Mouse (Mus musculus): ENCODE data around the gene Acad11. TPM values are rescaled to one million over a fixed set of nuclear protein-coding genes. Genes with fewer than 3 reads are reported as not detected.

Acad11 gene
- polyA plus RNA-seq (2015; fragmentation: Nextera tagmentation; extraction: Ambion mirVana), result 14.3 and 16.7 TPM in 2 replicates

DNA sequence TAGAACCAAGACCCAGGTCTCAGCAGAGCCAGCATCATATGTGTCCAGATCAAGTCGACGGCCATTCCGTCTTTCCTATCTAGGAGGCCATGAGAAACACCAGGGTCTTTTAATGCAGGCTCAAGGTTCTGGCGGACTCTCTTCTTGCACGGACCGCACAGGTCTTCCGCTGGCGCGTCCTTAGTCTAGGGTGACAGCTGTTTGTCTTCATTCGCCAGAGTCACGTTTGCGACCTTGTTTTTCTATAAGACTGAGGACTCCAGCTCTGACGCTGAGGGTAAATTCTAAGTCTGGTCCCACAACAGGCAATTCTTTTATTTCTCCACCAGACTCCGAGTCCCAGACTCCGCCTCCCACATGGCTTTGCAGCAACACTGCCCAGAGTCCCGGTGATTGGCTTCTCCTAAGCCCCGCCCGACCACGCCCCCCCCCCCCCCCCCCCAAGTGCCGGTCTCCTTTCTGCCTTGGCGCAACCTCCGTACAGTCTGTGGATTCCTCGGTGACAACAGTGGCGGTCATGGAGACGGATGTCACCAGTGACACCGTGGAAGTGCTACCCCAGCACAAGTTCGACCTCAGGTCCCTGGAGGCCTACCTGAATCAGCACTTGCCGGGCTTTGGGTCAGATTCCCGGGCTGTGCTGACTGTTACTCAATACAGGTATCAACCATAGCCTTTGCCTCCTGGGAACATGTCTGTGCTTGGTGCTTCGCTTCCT is at the start of gene Acad11:
TSS of gene Acad11 (plus strand) at position 134 of the 718 bp plus-strand sequence.
- Histone ChIP-seq H3K27me3 (ENCODE audit: control insufficient read depth, insufficient read depth, low read length) (no peaks in the 10 kb centered on the region), H3K36me3 (ENCODE audit: control insufficient read depth, insufficient read depth) (peaks cover 11% of the 10 kb centered on the region), H3K4me2 (ENCODE audit: low read depth, low read length) (peak within 1 kb of the TSS; percentile 96), H3K9ac (ENCODE audit: low read length) (peak within 1 kb of the TSS; percentile 97), H3K4me1 (ENCODE audit: control insufficient read depth, insufficient read depth, low read length) (peaks cover 16% of the 10 kb centered on the region), H3K4me3 (ENCODE audit: low read length) (peak within 1 kb of the TSS; percentile 100), H3K9me3 (replicated peaks; ENCODE audit: control insufficient read depth, low read length) (no peaks in the 10 kb centered on the region), H3K27ac (ENCODE audit: low read length) (peak within 1 kb of the TSS; percentile 88)
- ATAC-seq (replicated peaks; ENCODE audit: extremely low read depth, insufficient read depth, low FRiP score), result peak; percentile 95
- WGBS, result under 1% methylated on average over 26 of the region's 30 CpGs

- Histone ChIP-seq H3K36me3 (ENCODE audit: control insufficient read depth, insufficient read depth) (peaks cover 28% of the 10 kb centered on the region), H3K4me1 (ENCODE audit: control insufficient read depth, insufficient read depth, low read length) (no peaks in the 10 kb centered on the region), H3K27me3 (ENCODE audit: control insufficient read depth, insufficient read depth, low read length) (no peaks in the 10 kb centered on the region), H3K4me3 (ENCODE audit: low read length) (no peak overlapping the region), H3K9ac (ENCODE audit: low read length) (no peak overlapping the region), H3K27ac (ENCODE audit: low read length) (no peak overlapping the region), H3K4me2 (ENCODE audit: low read depth, low read length) (no peak overlapping the region), H3K9me3 (replicated peaks; ENCODE audit: control insufficient read depth, low read length) (no peaks in the 10 kb centered on the region)
- 81% methylated on average over 1 of the region's 1 CpGs for WGBS
- ATAC-seq (replicated peaks; ENCODE audit: extremely low read depth, insufficient read depth, low FRiP score), result no peak
These were observed 48.7 kb upstream of the Acad11 start for GRCm38 (mm10) chr9:104014526-104014925.

DNA sequence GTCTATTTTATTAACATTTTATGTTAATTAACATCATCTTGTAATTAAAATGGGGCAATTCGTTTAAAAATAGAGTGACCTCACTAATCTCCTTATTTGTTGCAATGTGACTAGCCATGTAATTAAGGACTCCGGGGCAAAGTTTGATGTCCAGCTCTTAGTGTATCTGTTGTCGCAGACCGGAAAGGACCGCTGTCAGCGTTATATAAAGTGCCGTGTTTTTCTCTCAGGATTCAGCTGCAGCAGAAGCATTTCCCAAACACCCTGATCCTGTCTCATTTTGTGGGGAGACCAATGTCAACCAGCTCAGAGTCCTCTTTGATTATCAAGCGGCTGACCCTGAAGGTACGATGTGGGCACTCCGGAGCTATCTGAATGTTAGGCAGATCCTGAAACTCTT is 42.2 kb upstream of the Acad11 start:
- Histone ChIP-seq H3K4me2 (ENCODE audit: low read depth, low read length) (no peak overlapping the region), H3K27ac (ENCODE audit: low read length) (no peak overlapping the region), H3K36me3 (ENCODE audit: control insufficient read depth, insufficient read depth) (peaks cover 27% of the 10 kb centered on the region), H3K9me3 (replicated peaks; ENCODE audit: control insufficient read depth, low read length) (no peaks in the 10 kb centered on the region), H3K4me1 (ENCODE audit: control insufficient read depth, insufficient read depth, low read length) (no peaks in the 10 kb centered on the region), H3K9ac (ENCODE audit: low read length) (no peak overlapping the region), H3K4me3 (ENCODE audit: low read length) (no peak overlapping the region), H3K27me3 (ENCODE audit: control insufficient read depth, insufficient read depth, low read length) (no peaks in the 10 kb centered on the region)
- ATAC-seq (replicated peaks; ENCODE audit: extremely low read depth, insufficient read depth, low FRiP score), result no peak
- WGBS, result 89% methylated on average over 10 of the region's 10 CpGs

- Histone ChIP-seq H3K9me3 (replicated peaks; ENCODE audit: control insufficient read depth, low read length) (peaks cover 9% of the 10 kb centered on the region), H3K4me2 (ENCODE audit: low read depth, low read length) (no peak overlapping the region), H3K36me3 (ENCODE audit: control insufficient read depth, insufficient read depth) (peaks cover 25% of the 10 kb centered on the region), H3K27me3 (ENCODE audit: control insufficient read depth, insufficient read depth, low read length) (no peaks in the 10 kb centered on the region), H3K4me1 (ENCODE audit: control insufficient read depth, insufficient read depth, low read length) (no peaks in the 10 kb centered on the region), H3K9ac (ENCODE audit: low read length) (no peak overlapping the region), H3K4me3 (ENCODE audit: low read length) (no peak overlapping the region), H3K27ac (ENCODE audit: low read length) (no peak overlapping the region)
- 94% methylated on average over 8 of the region's 8 CpGs for WGBS
- ATAC-seq (replicated peaks; ENCODE audit: extremely low read depth, insufficient read depth, low FRiP score), result no peak
These were observed 36.0 kb upstream of the Acad11 start for GRCm38 (mm10) chr9:104027186-104027585.

DNA sequence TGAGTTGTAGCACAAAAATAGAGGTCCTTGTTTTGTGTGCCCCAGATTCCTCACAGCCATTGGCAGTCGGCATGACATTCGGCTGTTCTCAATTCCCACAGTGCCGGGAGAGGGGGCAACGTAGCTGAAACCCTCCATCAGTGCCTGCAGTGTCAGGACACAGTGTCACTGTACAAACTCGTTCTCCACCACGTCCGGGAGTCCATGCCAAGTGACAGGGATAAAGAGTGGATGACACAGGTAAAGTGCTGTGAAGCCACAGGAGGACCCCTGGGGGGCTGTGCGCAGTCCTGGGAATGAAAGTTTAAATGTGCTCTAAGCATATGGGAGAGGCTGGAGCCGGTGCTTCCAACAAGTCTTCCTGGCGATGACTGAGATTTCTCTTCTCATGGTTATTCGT is 33.3 kb upstream of the Acad11 start:
- H3K27me3 ChIP-seq (ENCODE audit: control insufficient read depth, insufficient read depth, low read length), result no peaks in the 10 kb centered on the region
- H3K4me2 ChIP-seq (ENCODE audit: low read depth, low read length), result no peak overlapping the region
- no peak for ATAC-seq (replicated peaks; ENCODE audit: extremely low read depth, insufficient read depth, low FRiP score)
- H3K4me1 ChIP-seq (ENCODE audit: control insufficient read depth, insufficient read depth, low read length), result no peaks in the 10 kb centered on the region
- H3K36me3 ChIP-seq (ENCODE audit: control insufficient read depth, insufficient read depth), result peaks cover 21% of the 10 kb centered on the region
- whole genome bisulfite sequencing, result 87% methylated on average over 11 of the region's 11 CpGs
- no peak overlapping the region for H3K4me3 ChIP-seq (ENCODE audit: low read length)
- no peak overlapping the region for H3K9ac ChIP-seq (ENCODE audit: low read length)
- no peak overlapping the region for H3K27ac ChIP-seq (ENCODE audit: low read length)
- H3K9me3 ChIP-seq (replicated peaks; ENCODE audit: control insufficient read depth, low read length), result peaks cover 9% of the 10 kb centered on the region

DNA sequence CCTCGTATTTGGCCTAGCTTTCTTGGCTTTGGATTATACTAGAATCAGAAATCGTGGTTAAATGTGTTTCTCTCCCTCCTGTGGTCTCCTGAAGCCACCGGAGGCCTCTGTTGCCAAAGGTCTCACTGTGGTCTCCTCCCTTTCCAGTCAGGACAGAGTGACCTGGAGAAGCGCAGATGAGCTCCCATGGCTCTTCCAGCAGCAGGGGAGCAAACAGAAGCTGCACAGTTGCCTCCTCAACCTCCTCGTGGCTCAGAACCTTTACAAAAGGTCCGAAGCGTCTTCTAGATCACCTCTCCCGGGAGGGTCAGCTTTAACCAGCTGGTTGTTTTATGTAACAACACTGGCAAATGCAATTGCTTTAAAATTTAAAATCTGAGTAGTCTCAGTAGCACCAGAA is 28.9 kb upstream of the Acad11 start:
- Histone ChIP-seq H3K27me3 (ENCODE audit: control insufficient read depth, insufficient read depth, low read length) (no peaks in the 10 kb centered on the region), H3K4me1 (ENCODE audit: control insufficient read depth, insufficient read depth, low read length) (peaks cover 7% of the 10 kb centered on the region), H3K9me3 (replicated peaks; ENCODE audit: control insufficient read depth, low read length) (no peaks in the 10 kb centered on the region), H3K4me2 (ENCODE audit: low read depth, low read length) (no peak overlapping the region), H3K27ac (ENCODE audit: low read length) (no peak overlapping the region), H3K9ac (ENCODE audit: low read length) (no peak overlapping the region), H3K4me3 (ENCODE audit: low read length) (no peak overlapping the region), H3K36me3 (ENCODE audit: control insufficient read depth, insufficient read depth) (peaks cover 5% of the 10 kb centered on the region; the same call in 1 of the 2 replicates)
- 80% methylated on average over 8 of the region's 8 CpGs for WGBS
- no peak for ATAC-seq (replicated peaks; ENCODE audit: extremely low read depth, insufficient read depth, low FRiP score)

DNA sequence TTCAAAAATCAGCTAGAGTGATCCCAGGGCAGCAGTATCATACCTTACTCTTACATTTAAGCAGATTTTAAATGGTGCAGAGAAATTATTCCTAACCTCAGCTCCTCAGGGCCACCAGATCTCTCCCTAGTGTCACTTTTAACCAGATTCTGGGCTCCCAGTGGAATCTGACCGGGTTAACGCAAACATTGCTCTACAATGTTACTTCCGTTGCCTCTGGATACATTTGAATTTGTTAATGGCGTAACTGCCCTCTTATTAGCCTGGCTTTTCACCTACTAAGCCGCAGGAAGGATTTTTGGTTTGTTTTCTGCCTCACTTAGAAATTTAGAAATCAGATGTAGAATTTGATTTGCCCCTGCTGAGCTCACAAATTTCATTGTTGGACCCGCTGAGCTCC is 28.5 kb upstream of the Acad11 start:
- Histone ChIP-seq H3K9ac (ENCODE audit: low read length) (no peak overlapping the region), H3K4me1 (ENCODE audit: control insufficient read depth, insufficient read depth, low read length) (peaks cover 7% of the 10 kb centered on the region), H3K36me3 (ENCODE audit: control insufficient read depth, insufficient read depth) (peaks cover 5% of the 10 kb centered on the region; the same call in 1 of the 2 replicates), H3K27me3 (ENCODE audit: control insufficient read depth, insufficient read depth, low read length) (no peaks in the 10 kb centered on the region), H3K4me2 (ENCODE audit: low read depth, low read length) (no peak overlapping the region), H3K4me3 (ENCODE audit: low read length) (no peak overlapping the region), H3K27ac (ENCODE audit: low read length) (no peak overlapping the region), H3K9me3 (replicated peaks; ENCODE audit: control insufficient read depth, low read length) (no peaks in the 10 kb centered on the region)
- ATAC-seq (replicated peaks; ENCODE audit: extremely low read depth, insufficient read depth, low FRiP score), result no peak
- WGBS, result 77% methylated on average over 6 of the region's 6 CpGs

GRCm38 (mm10) chr9:104035261-104036015 is 27.7 kb upstream of the Acad11 start:
- peak; percentile 41; the same call in 1 of the 2 replicates for ATAC-seq (replicated peaks; ENCODE audit: extremely low read depth, insufficient read depth, low FRiP score)
- Histone ChIP-seq H3K4me3 (ENCODE audit: low read length) (no peak overlapping the region), H3K4me2 (ENCODE audit: low read depth, low read length) (no peak overlapping the region), H3K27me3 (ENCODE audit: control insufficient read depth, insufficient read depth, low read length) (no peaks in the 10 kb centered on the region), H3K9ac (ENCODE audit: low read length) (no peak overlapping the region), H3K4me1 (ENCODE audit: control insufficient read depth, insufficient read depth, low read length) (peaks cover 7% of the 10 kb centered on the region), H3K9me3 (replicated peaks; ENCODE audit: control insufficient read depth, low read length) (no peaks in the 10 kb centered on the region), H3K27ac (ENCODE audit: low read length) (no peak overlapping the region), H3K36me3 (ENCODE audit: control insufficient read depth, insufficient read depth) (peaks cover 2% of the 10 kb centered on the region; the same call in 1 of the 2 replicates)
- WGBS, result 51% methylated on average over 24 of the region's 24 CpGs

DNA sequence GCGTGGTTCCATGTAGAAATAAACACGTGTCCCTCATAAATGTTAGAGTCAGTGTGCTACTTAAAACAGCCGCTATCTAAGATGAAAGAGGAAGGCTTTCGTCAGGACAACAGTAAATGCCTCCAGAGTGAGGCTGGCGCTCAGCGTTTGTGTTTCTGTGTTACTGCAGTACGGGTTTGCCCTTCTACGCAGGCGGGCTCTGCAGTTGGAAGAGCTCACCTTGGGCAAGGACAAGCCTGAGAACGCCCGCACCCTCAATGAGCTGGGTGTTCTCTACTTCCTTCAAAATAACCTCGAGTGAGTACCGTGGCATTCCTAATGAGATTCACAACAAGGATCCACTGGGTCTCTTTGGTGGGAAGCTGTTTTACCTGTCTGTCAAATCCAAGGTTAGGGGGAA is 24.9 kb upstream of the Acad11 start:
- 73% methylated on average over 13 of the region's 13 CpGs for WGBS
- Histone ChIP-seq H3K9me3 (replicated peaks; ENCODE audit: control insufficient read depth, low read length) (no peaks in the 10 kb centered on the region), H3K27ac (ENCODE audit: low read length) (peak overlapping the region; percentile 34; the same call in 1 of the 2 replicates)

More for the DNA sequence above, 24.9 kb upstream of the Acad11 start:
- ATAC-seq (replicated peaks; ENCODE audit: extremely low read depth, insufficient read depth, low FRiP score), result no peak
- H3K4me3 ChIP-seq (ENCODE audit: low read length), result no peak overlapping the region
- H3K9ac ChIP-seq (ENCODE audit: low read length), result no peak overlapping the region
- no peak overlapping the region for H3K4me2 ChIP-seq (ENCODE audit: low read depth, low read length)
- H3K4me1 ChIP-seq (ENCODE audit: control insufficient read depth, insufficient read depth, low read length), result peaks cover 7% of the 10 kb centered on the region
- no peaks in the 10 kb centered on the region for H3K27me3 ChIP-seq (ENCODE audit: control insufficient read depth, insufficient read depth, low read length)
- H3K36me3 ChIP-seq (ENCODE audit: control insufficient read depth, insufficient read depth), result peaks cover 2% of the 10 kb centered on the region; the same call in 1 of the 2 replicates

Measured in heart, embryonic 16.5 days (tissue).